In the genomic region with DNA sequence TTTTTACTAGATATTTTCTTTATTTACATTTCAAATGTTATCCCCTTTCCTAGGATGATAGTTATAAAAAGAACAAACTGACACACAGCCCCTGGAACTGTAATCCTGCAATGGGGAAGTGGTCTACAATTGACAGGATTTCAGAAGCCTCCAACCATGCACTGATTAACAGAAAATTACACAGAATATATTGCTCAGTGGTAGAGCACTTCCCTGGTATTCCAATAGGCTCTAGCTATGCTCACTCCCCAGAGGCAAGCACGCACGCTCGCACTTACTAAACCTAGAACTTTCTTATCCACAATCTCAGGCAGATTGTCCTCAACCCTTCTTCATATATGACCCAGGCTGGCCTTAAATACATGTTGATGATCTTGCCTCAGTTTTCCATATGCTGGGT, we compare ENCODE assay signal across 9 mouse cellular contexts. TPM values are rescaled to one million over a fixed set of nuclear protein-coding genes. Genes with fewer than 3 reads are reported as not detected.
A peak's percentile ranks its signal among the peaks of the same experiment; 100 is the strongest.
DNase-seq lines count a peak whose midpoint lies in the region; ATAC-seq and TF ChIP-seq lines count a peak whose summit lies in the region.
"Had no signal": no experiment of that assay in that cellular context is flagged by ENCODE, and none has a peak within 500 bp of the region (broad histone marks: within the 10 kb centered on the region; RNA-seq: fewer than 3 reads in every experiment).

No protein-coding gene starts in this region.

- peak overlapping the region; percentile 90 for H3K9ac ChIP-seq in forebrain, embryonic 11.5 days (ENCODE audit: low read length)
- peak overlapping the region; percentile 96 for H3K9ac ChIP-seq in liver, embryonic 12.5 days

- ATAC-seq in forebrain, embryonic 11.5 days (replicated peaks; ENCODE audit: low FRiP score), result peak; percentile 49
- ATAC-seq in liver, embryonic 12.5 days, result peak; percentile 21; the same call in 1 of the 2 replicates

- peak overlapping the region; percentile 69 for H3K4me3 ChIP-seq in C2C12 (ENCODE audit: insufficient read depth, poor library complexity, severe bottlenecking)
- peak overlapping the region; percentile 78 for H3K4me3 ChIP-seq in forebrain, embryonic 11.5 days (ENCODE audit: low read depth, low read length)
- H3K4me3 ChIP-seq in liver, embryonic 12.5 days, result peak overlapping the region; percentile 96

- no peaks in the 10 kb centered on the region for H3K36me3 ChIP-seq in C2C12 (ENCODE audit: control insufficient read depth, insufficient read depth)
- H3K36me3 ChIP-seq in forebrain, embryonic 11.5 days (ENCODE audit: control insufficient read depth, insufficient read depth, low read length), result no peaks in the 10 kb centered on the region
- H3K36me3 ChIP-seq in liver, embryonic 12.5 days, result no peaks in the 10 kb centered on the region

- H3K9me3 ChIP-seq in forebrain, embryonic 11.5 days (ENCODE audit: control insufficient read depth, low read length), result no peaks in the 10 kb centered on the region
- no peaks in the 10 kb centered on the region for H3K9me3 ChIP-seq in liver, embryonic 12.5 days (replicated peaks)

- intact Hi-C loops in left cerebral cortex, postnatal 4 days (cut with DNase I), result no loop called here

- no peak overlapping the region for H3ac ChIP-seq in C2C12 (ENCODE audit: control insufficient read depth, insufficient read length, low read depth)

- WGBS in forebrain, embryonic 11.5 days, result 49% methylated on average over 3 of the region's 3 CpGs
- WGBS in liver, embryonic 12.5 days (ENCODE audit: insufficient replicate concordance), result 63% methylated on average over 3 of the region's 3 CpGs

- no peaks in the 10 kb centered on the region for H3K4me1 ChIP-seq in forebrain, embryonic 11.5 days (replicated peaks; ENCODE audit: control insufficient read depth, insufficient read depth, low read length)
- H3K4me1 ChIP-seq in liver, embryonic 12.5 days, result peaks cover 25% of the 10 kb centered on the region

- H3K27me3 ChIP-seq in C2C12 (ENCODE audit: control insufficient read depth, insufficient read depth, insufficient read length), result no peaks in the 10 kb centered on the region
- H3K27me3 ChIP-seq in forebrain, embryonic 11.5 days (ENCODE audit: control insufficient read depth, insufficient read depth, low read length), result no peaks in the 10 kb centered on the region
- H3K27me3 ChIP-seq in liver, embryonic 12.5 days (replicated peaks), result no peaks in the 10 kb centered on the region

- DNase-seq in cerebellum, adult 8-10 months, result peak; percentile 11
- no peak for DNase-seq in cerebellum, adult 9-10 months
- no peak for DNase-seq in forebrain, embryonic 11.5 days (ENCODE audit: low spot score)
- DNase-seq in yolk sac, embryonic 10.5 days (ENCODE audit: low spot score), result peak; percentile 2
- no peak for DNase-seq in left cerebral cortex, postnatal 4 days
- DNase-seq in testis, postnatal 10 days (ENCODE audit: low spot score), result no peak

- peaks cover 41% of the 10 kb centered on the region for H3K79me2 ChIP-seq in C2C12 (ENCODE audit: control insufficient read depth, insufficient read depth)

- H3K4me2 ChIP-seq in forebrain, embryonic 11.5 days (ENCODE audit: low read depth, low read length, severe bottlenecking), result peak overlapping the region; percentile 69
- peak overlapping the region; percentile 88 for H3K4me2 ChIP-seq in liver, embryonic 12.5 days

- TF ChIP-seq CTCF in C2C12 (IDR thresholded peaks at IDR 0.05; ENCODE audit: control insufficient read depth, insufficient read depth, insufficient read length), result no peak

- no peak overlapping the region for H3K27ac ChIP-seq in forebrain, embryonic 11.5 days (ENCODE audit: low read depth, low read length)
- peak overlapping the region; percentile 97 for H3K27ac ChIP-seq in liver, embryonic 12.5 days

- peaks cover 33% of the 10 kb centered on the region for H3K79me3 ChIP-seq in C2C12 (ENCODE audit: low read depth)

TF ChIP-seq in C2C12, 6 proteins besides CTCF, POLR2A, EP300 and RAD21:
- TF ChIP-seq CEBPB (IDR thresholded peaks at IDR 0.05; ENCODE audit: low read depth), result no peak
- TF ChIP-seq MYOG (IDR thresholded peaks at IDR 0.05; ENCODE audit: control insufficient read depth, extremely low read depth, insufficient read length), result no peak
- no peak for TF ChIP-seq MYOD1 (IDR thresholded peaks at IDR 0.05; ENCODE audit: control insufficient read depth, insufficient read length, low read depth)
- no peak for TF ChIP-seq MAX (IDR thresholded peaks at IDR 0.05)
- TF ChIP-seq FOSL1 (IDR thresholded peaks at IDR 0.05; ENCODE audit: insufficient read depth, low read length, poor library complexity, severe bottlenecking), result no peak
- no peak for TF ChIP-seq USF1 (IDR thresholded peaks at IDR 0.05; ENCODE audit: low read depth)

RNA-seq across cellular contexts. Expression of gene Mfsd14b, which starts 0.5 kb away (rescaled TPM):
- 7.3 TPM for polyA plus RNA-seq in C2C12 (2012; fragmentation: generic; extraction: Trizol)
- polyA plus RNA-seq in forebrain, embryonic 11.5 days (2014; fragmentation: Nextera tagmentation; extraction: Ambion mirVana), result 45.9 and 50.2 TPM in 2 replicates
- 54.8 and 55.2 TPM in 2 replicates for polyA plus RNA-seq in liver, embryonic 12.5 days (2016; fragmentation: Nextera tagmentation; extraction: Ambion mirVana)
- 10 to 100 TPM; 27.3 to 29.6 TPM for total RNA-seq in left cerebral cortex, postnatal 4 days (2021)

RNA-seq across cellular contexts. Expression of gene Olfr465-ps1, which starts 24.6 kb away (rescaled TPM):
- polyA plus RNA-seq in C2C12 (2012; fragmentation: generic; extraction: Trizol), result not detected
- polyA plus RNA-seq in forebrain, embryonic 11.5 days (2014; fragmentation: Nextera tagmentation; extraction: Ambion mirVana), result not detected in 2 replicates
- polyA plus RNA-seq in liver, embryonic 12.5 days (2016; fragmentation: Nextera tagmentation; extraction: Ambion mirVana), result not detected in 2 replicates
- total RNA-seq in left cerebral cortex, postnatal 4 days (2021), result not detected
- total RNA-seq: heart, adult 18-20 months had no signal

RNA-seq across cellular contexts. Expression of gene Olfr466, which starts 36.8 kb away (rescaled TPM):
- not detected for polyA plus RNA-seq in C2C12 (2012; fragmentation: generic; extraction: Trizol)
- polyA plus RNA-seq in forebrain, embryonic 11.5 days (2014; fragmentation: Nextera tagmentation; extraction: Ambion mirVana), result not detected in 2 replicates
- not detected in 2 replicates for polyA plus RNA-seq in liver, embryonic 12.5 days (2016; fragmentation: Nextera tagmentation; extraction: Ambion mirVana)
- total RNA-seq in left cerebral cortex, postnatal 4 days (2021), result not detected
- total RNA-seq: heart, adult 18-20 months had no signal

Comparison
In these comparisons a context has a peak if more than half of its experiments do, and no peak if none do; other contexts are left out.
1. DNase-seq: peak in cerebellum, adult 8-10 months (single experiment) and yolk sac, embryonic 10.5 days (single experiment); none in cerebellum, adult 9-10 months (single experiment), forebrain, embryonic 11.5 days (single experiment), left cerebral cortex, postnatal 4 days (single experiment) and testis, postnatal 10 days (single experiment).
2. Peak in every context shown above with its lines, with median percentiles within 50 percentile points of each other: H3K4me3 ChIP-seq.